Mouse (Mus musculus) limb, embryonic 12.5 days (tissue): ENCODE results near the gene Gm4788. TPM values are rescaled to one million over a fixed set of nuclear protein-coding genes. Genes with fewer than 3 reads are reported as not detected.
"Not testable (repeated sequence)": the region's sequence is repeated elsewhere in the genome, so short reads cannot be mapped to it uniquely, and the experiment has no call there.

Source experiments
- ATAC-seq: fragments of 200-750 bp; cut with Nextera tagmentation; 2 replicates; pipeline ENCODE4 v1.8.0; 2017; ENCODE audit warnings: low read depth, moderate TSS enrichment; ENCODE audit not compliant: insufficient number of reproducible peaks, insufficient read depth, low FRiP score, low TSS enrichment
- H3K27ac ChIP-seq: fragments of 300-500 bp; sonication (generic); 2 replicates; pipeline ENCODE4 v1.5.1; 2016; ENCODE audit warnings: mild to moderate bottlenecking, moderate library complexity
- H3K27me3 ChIP-seq: fragments of 300-500 bp; sonication (generic); 2 replicates; pipeline ENCODE4 v1.6.1; 2016; ENCODE audit warnings: mild to moderate bottlenecking, moderate library complexity
- H3K36me3 ChIP-seq: fragments of 300-500 bp; sonication (generic); 2 replicates; pipeline ENCODE4 v1.6.1; 2016; ENCODE audit warnings: mild to moderate bottlenecking, moderate library complexity
- H3K4me1 ChIP-seq: fragments of 300-500 bp; sonication (generic); replicated peaks from 2 replicates; pipeline ENCODE4 v1.6.1; 2016
- H3K4me2 ChIP-seq: fragments of 300-500 bp; sonication (generic); 2 replicates; pipeline ENCODE4 v1.6.1; 2016; ENCODE audit warnings: mild to moderate bottlenecking, moderate library complexity
- H3K4me3 ChIP-seq: fragments of 300-500 bp; sonication (generic); replicated peaks from 2 replicates; pipeline ENCODE4 v1.5.1; 2016; ENCODE audit warnings: mild to moderate bottlenecking
- H3K9ac ChIP-seq: fragments of 300-500 bp; sonication (generic); replicated peaks from 2 replicates; pipeline ENCODE4 v1.6.1; 2016; ENCODE audit warnings: mild to moderate bottlenecking, moderate library complexity
- H3K9me3 ChIP-seq: fragments of 300-500 bp; sonication (generic); 2 replicates; pipeline ENCODE4 v1.6.1; 2016; ENCODE audit warnings: mild to moderate bottlenecking, moderate library complexity
- WGBS: fragments of 180-500 bp; shearing (Covaris S2); methylation state at CpG from one replicate; pipeline ENCODE4 v1.1.7; 2016; 5-methylcytosine and 5-hydroxymethylcytosine counted together
- polyA plus RNA-seq: library from polyadenylated mRNA; unstranded; fragments of >200 nt; fragmentation: Nextera tagmentation; extraction: Ambion mirVana; gene quantifications from 2 replicates; pipeline ENCODE4 v1.2.1, GENCODE M21; 2016

Gm4788 gene
- polyA plus RNA-seq: not detected in 2 replicates

- Histone ChIP-seq H3K27ac (no peak within 1 kb of the TSS), H3K4me3 (no peak within 1 kb of the TSS), H3K36me3 (no peaks in the 10 kb centered on the region), H3K4me2 (no peak within 1 kb of the TSS), H3K27me3 (no peaks in the 10 kb centered on the region), H3K9me3 (no peaks in the 10 kb centered on the region), H3K4me1 (no peaks in the 10 kb centered on the region), H3K9ac (no peak within 1 kb of the TSS)
- no peak for ATAC-seq
- 94% methylated on average over 1 of the region's 1 CpGs for WGBS
Observed at GRCm38 (mm10) chr1:139781143-139781542, at the start of gene Gm4788. Gm4788 (minus strand) TSS chr1:139781243.

GRCm38 (mm10) chr1:139808594-139808993, 27.6 kb upstream of the Gm4788 start:
- ATAC-seq: no peak
- no peak overlapping the region for H3K9ac ChIP-seq
- no peaks in the 10 kb centered on the region for H3K9me3 ChIP-seq
- no peaks in the 10 kb centered on the region for H3K36me3 ChIP-seq
- no peaks in the 10 kb centered on the region for H3K4me1 ChIP-seq
- H3K27me3 ChIP-seq: no peaks in the 10 kb centered on the region
- no peak overlapping the region for H3K27ac ChIP-seq
- no peak overlapping the region for H3K4me2 ChIP-seq
- H3K4me3 ChIP-seq: no peak overlapping the region

DNA sequence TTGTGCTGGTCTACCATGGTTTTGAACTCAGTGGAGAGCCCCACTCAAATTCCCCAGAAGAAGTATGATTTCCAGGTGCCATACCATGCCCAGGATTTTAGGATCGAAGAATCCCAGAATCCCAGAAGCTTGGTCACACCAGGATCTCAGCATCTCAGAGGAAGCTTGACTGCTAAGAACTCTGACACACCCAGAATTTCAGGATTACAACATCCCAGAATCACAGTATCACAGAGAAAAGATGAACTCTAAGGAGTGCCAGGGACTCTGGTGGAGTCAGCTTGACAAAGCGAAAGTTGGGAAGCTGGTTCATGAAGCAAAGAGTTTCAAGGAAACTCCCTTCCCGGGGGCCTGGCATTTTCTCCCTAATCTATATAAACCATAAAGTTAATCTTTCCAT, 11.1 kb downstream of the Gm4788 start:
- not testable (repeated sequence) for H3K9ac ChIP-seq, H3K27ac ChIP-seq, H3K4me3 ChIP-seq, H3K4me2 ChIP-seq, H3K9me3 ChIP-seq, H3K27me3 ChIP-seq, H3K36me3 ChIP-seq, ATAC-seq, H3K4me1 ChIP-seq
- 83% methylated on average over 3 of the region's 3 CpGs for WGBS

- ATAC-seq: not testable (repeated sequence)
Observed at GRCm38 (mm10) chr1:139716681-139717080, 64.4 kb downstream of the Gm4788 start.

GRCm38 (mm10) chr1:139716249-139716648, 64.8 kb downstream of the Gm4788 start:
- H3K27me3 ChIP-seq, H3K4me2 ChIP-seq, H3K27ac ChIP-seq, H3K4me3 ChIP-seq, ATAC-seq, H3K9ac ChIP-seq, H3K4me1 ChIP-seq, H3K9me3 ChIP-seq, H3K36me3 ChIP-seq: not testable (repeated sequence)
- WGBS: 91% methylated on average over 12 of the region's 16 CpGs

More at GRCm38 (mm10) chr1:139716681-139717080, 64.4 kb downstream of the Gm4788 start:
- not testable (repeated sequence) for H3K4me2 ChIP-seq, H3K9ac ChIP-seq, H3K27ac ChIP-seq, H3K36me3 ChIP-seq, H3K4me3 ChIP-seq, H3K9me3 ChIP-seq, H3K4me1 ChIP-seq, H3K27me3 ChIP-seq
- WGBS: 89% methylated on average over 15 of the region's 22 CpGs

- not testable (repeated sequence) for H3K9me3 ChIP-seq, ATAC-seq, H3K36me3 ChIP-seq, H3K4me2 ChIP-seq, H3K27ac ChIP-seq, H3K4me1 ChIP-seq, H3K4me3 ChIP-seq, H3K27me3 ChIP-seq, H3K9ac ChIP-seq
- 87% methylated on average over 18 of the region's 18 CpGs for WGBS
Observed at GRCm38 (mm10) chr1:139649921-139650320, 131.1 kb downstream of the Gm4788 start.

Other genes starting within 250 kb of the Gm4788 start
- gene Cfhr1, start 221.0 kb downstream of the Gm4788 start, polyA plus RNA-seq: not detected in 2 replicates
- not detected in 2 replicates for gene Cfhr2, start 77.5 kb upstream of the Gm4788 start, polyA plus RNA-seq